Mouse (Mus musculus) limb, embryonic 14.5 days (tissue): ENCODE results near the gene Mbd3. TPM values are rescaled to one million over a fixed set of nuclear protein-coding genes. Genes with fewer than 3 reads are reported as not detected.

Experiments used
- ATAC-seq: fragments of 200-750 bp; cut with Nextera tagmentation; 2 replicates; pipeline ENCODE4 v1.8.0; 2017; ENCODE audit warnings: low read depth, moderate number of reproducible peaks, moderate TSS enrichment; ENCODE audit not compliant: low FRiP score
- DNase-seq: peaks from one replicate; pipeline ENCODE4 v3.0.0-alpha.2; 2015; ENCODE audit warnings: low spot score
- H3K27ac ChIP-seq: fragments of 300-500 bp; sonication (generic); replicated peaks from 2 replicates; pipeline ENCODE4 v1.5.1; 2014; ENCODE audit warnings: low read depth, mild to moderate bottlenecking, low read length, moderate library complexity, mixed read lengths
- H3K27me3 ChIP-seq: fragments of 300-500 bp; sonication (generic); 2 replicates; pipeline ENCODE4 v1.6.1; 2014; ENCODE audit warnings: low read length, mixed read lengths; ENCODE audit not compliant: control insufficient read depth, insufficient read depth
- H3K36me3 ChIP-seq: fragments of 300-500 bp; sonication (generic); 2 replicates; pipeline ENCODE4 v1.6.1; 2014; ENCODE audit warnings: mild to moderate bottlenecking, low read length, moderate library complexity, mixed read lengths; ENCODE audit not compliant: control insufficient read depth, insufficient read depth
- H3K4me1 ChIP-seq: fragments of 300-500 bp; sonication (generic); 2 replicates; pipeline ENCODE4 v1.6.1; 2014; ENCODE audit warnings: antibody characterized with exemption, low read length, mixed read lengths; ENCODE audit not compliant: control insufficient read depth, insufficient read depth
- H3K4me2 ChIP-seq: fragments of 300-500 bp; sonication (generic); replicated peaks from 2 replicates; pipeline ENCODE4 v1.6.1; 2014; ENCODE audit warnings: low read depth, mild to moderate bottlenecking, low read length, moderate library complexity; ENCODE audit not compliant: severe bottlenecking
- H3K4me3 ChIP-seq: fragments of 300-500 bp; sonication (generic); replicated peaks from 2 replicates; pipeline ENCODE4 v1.5.1; 2014; ENCODE audit warnings: low read length
- H3K9ac ChIP-seq: fragments of 300-500 bp; sonication (generic); 2 replicates; pipeline ENCODE4 v1.6.1; 2014; ENCODE audit warnings: mild to moderate bottlenecking, low read depth, low read length, moderate library complexity; ENCODE audit not compliant: severe bottlenecking
- H3K9me3 ChIP-seq: fragments of 300-500 bp; sonication (generic); 2 replicates; pipeline ENCODE4 v1.6.1; 2016; ENCODE audit warnings: low read length; ENCODE audit not compliant: control insufficient read depth
- POLR2A ChIP-seq: fragments of 200-500 bp; IDR thresholded peaks from 2 replicates; pipeline ENCODE4 v1.8.0; 2012; ENCODE audit warnings: inconsistent platforms, mild to moderate bottlenecking, moderate library complexity, borderline replicate concordance; ENCODE audit not compliant: insufficient read depth, insufficient read length; ENCODE audit errors: extremely low read depth
- WGBS: fragments of 180-500 bp; shearing (Covaris S2); extraction: QIAGEN DNeasy Blood & Tissue Kit; methylation state at CpG from one replicate; pipeline ENCODE4 v1.1.7; 2014; 5-methylcytosine and 5-hydroxymethylcytosine counted together
- polyA plus RNA-seq, 2 experiments: library from polyadenylated mRNA; depleted of rRNA in 1 of 2; stranded (reverse) in 1 of 2; unstranded in 1 of 2; fragments of >200 nt; fragmentation: Nextera tagmentation in 1 of 2; extraction: Ambion mirVana in 1 of 2; gene quantifications; 2 replicates each; pipeline versions ENCODE4 v1.2.1 to v1.2.3; 2012 to 2014

The Mbd3 gene
- polyA plus RNA-seq, 2 experiments: 196 to 267 TPM

DNA sequence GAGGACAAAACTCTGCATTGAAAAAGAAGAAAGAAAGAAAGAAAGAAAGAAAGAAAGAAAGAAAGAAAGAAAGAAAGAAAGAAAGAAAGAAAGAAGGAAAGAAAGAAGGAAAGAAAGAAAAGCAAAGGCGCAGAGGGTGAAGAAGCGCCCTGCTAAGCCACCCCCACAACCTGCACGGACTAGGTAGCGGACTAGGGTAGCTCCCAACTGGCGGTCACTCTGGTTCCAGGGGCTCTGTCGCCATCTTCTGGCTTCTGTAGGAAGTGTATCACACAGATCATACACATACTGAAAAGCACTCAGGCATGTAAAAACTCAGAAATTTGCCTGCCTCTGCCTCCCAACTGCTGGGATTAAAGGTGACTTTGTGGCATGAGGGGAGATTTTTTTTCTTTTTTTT is 25.3 kb downstream of the Mbd3 start:
- ATAC-seq (no peak), DNase-seq (peak; percentile 56)
- 22% methylated on average over 6 of the region's 6 CpGs for WGBS
- TF ChIP-seq POLR2A: no peak
- Histone ChIP-seq H3K9me3 (no peaks in the 10 kb centered on the region), H3K9ac (no peak overlapping the region), H3K27ac (no peak overlapping the region), H3K27me3 (no peaks in the 10 kb centered on the region), H3K4me1 (peaks cover 7% of the 10 kb centered on the region), H3K36me3 (0 out of 2 replicates have a peak, but pooled peaks cover 1% of the 10 kb centered on the region), H3K4me3 (no peak overlapping the region), H3K4me2 (no peak overlapping the region)

- H3K27me3 ChIP-seq: no peaks in the 10 kb centered on the region
- no peak overlapping the region for H3K4me3 ChIP-seq
- H3K4me2 ChIP-seq: no peak overlapping the region
- H3K9ac ChIP-seq: no peak overlapping the region
- DNase-seq (no peak), ATAC-seq (no peak)
- 73% methylated on average over 6 of the region's 6 CpGs for WGBS
- peaks cover 7% of the 10 kb centered on the region for H3K4me1 ChIP-seq
- no peak for TF ChIP-seq POLR2A
- no peaks in the 10 kb centered on the region for H3K9me3 ChIP-seq
- no peak overlapping the region for H3K27ac ChIP-seq
- H3K36me3 ChIP-seq: no peaks in the 10 kb centered on the region
Measured at GRCm38 (mm10) chr10:80372706-80373105, 26.6 kb downstream of the Mbd3 start.

GRCm38 (mm10) chr10:80371983-80372382 is 27.4 kb downstream of the Mbd3 start:
- Histone ChIP-seq H3K4me3 (peak overlapping the region; percentile 29), H3K27me3 (no peaks in the 10 kb centered on the region), H3K36me3 (no peaks in the 10 kb centered on the region), H3K9ac (0 out of 2 replicates have a peak overlapping the region, but pooled peaks have one; percentile 0), H3K4me2 (peak overlapping the region; percentile 32), H3K27ac (no peak overlapping the region), H3K4me1 (peaks cover 7% of the 10 kb centered on the region), H3K9me3 (no peaks in the 10 kb centered on the region)
- DNase-seq (no peak), ATAC-seq (no peak)
- 53% methylated on average over 9 of the region's 9 CpGs for WGBS
- TF ChIP-seq POLR2A: no peak

- 2% methylated on average over 12 of the region's 12 CpGs for WGBS
- Histone ChIP-seq H3K27me3 (no peaks in the 10 kb centered on the region), H3K4me3 (peak overlapping the region; percentile 29), H3K9me3 (no peaks in the 10 kb centered on the region), H3K4me2 (peak overlapping the region; percentile 32), H3K9ac (0 out of 2 replicates have a peak overlapping the region, but pooled peaks have one; percentile 0), H3K36me3 (no peaks in the 10 kb centered on the region), H3K27ac (no peak overlapping the region), H3K4me1 (peaks cover 7% of the 10 kb centered on the region)
- no peak for TF ChIP-seq POLR2A
- peak; percentile 87 for DNase-seq
- peak; percentile 86 for ATAC-seq
Measured at GRCm38 (mm10) chr10:80371411-80371966, 27.9 kb downstream of the Mbd3 start.

GRCm38 (mm10) chr10:80369995-80370747 is 29.2 kb downstream of the Mbd3 start:
- DNase-seq: no peak
- ATAC-seq: no peak
- H3K36me3 ChIP-seq: no peaks in the 10 kb centered on the region
- H3K4me2 ChIP-seq: no peak overlapping the region
- WGBS: 83% methylated on average over 21 of the region's 21 CpGs
- no peaks in the 10 kb centered on the region for H3K9me3 ChIP-seq
- H3K4me1 ChIP-seq: peaks cover 7% of the 10 kb centered on the region
- no peak for TF ChIP-seq POLR2A
- no peak overlapping the region for H3K27ac ChIP-seq
- no peak overlapping the region for H3K9ac ChIP-seq
- no peak overlapping the region for H3K4me3 ChIP-seq
- H3K27me3 ChIP-seq: no peaks in the 10 kb centered on the region
